Mouse (Mus musculus): ENCODE measurements around the gene Dhrs7. TPM values are rescaled to one million over a fixed set of nuclear protein-coding genes. Genes with fewer than 3 reads are reported as not detected.

Dhrs7 gene
- polyA plus RNA-seq, 1 experiment from 2014 or later: 54.0 TPM

GRCm38 (mm10) chr12:72679635-72680034 is 14.9 kb upstream of the Dhrs7 start:
- H3K27me3 ChIP-seq (ENCODE audit: insufficient read depth, low read length): no peaks in the 10 kb centered on the region
- H3K36me3 ChIP-seq (replicated peaks; ENCODE audit: insufficient read depth, low read length): no peaks in the 10 kb centered on the region
- no peak for TF ChIP-seq EP300 (IDR thresholded peaks at IDR 0.05; ENCODE audit: low read depth)
- peak; percentile 51 for TF ChIP-seq CTCF (IDR thresholded peaks at IDR 0.05; ENCODE audit: low read depth)
- no peak overlapping the region for H3K4me3 ChIP-seq (ENCODE audit: low read depth, low read length)
- H3K4me1 ChIP-seq (ENCODE audit: insufficient read depth): peaks cover 2% of the 10 kb centered on the region; the same call in 1 of the 2 replicates
- H3K9ac ChIP-seq (replicated peaks): no peak overlapping the region
- WGBS (ENCODE audit: insufficient replicate concordance): 70% methylated on average over 3 of the region's 3 CpGs
- ATAC-seq (no peak), DNase-seq (no peak)
- H3K27ac ChIP-seq (ENCODE audit: low read depth): no peak overlapping the region
- H3K4me2 ChIP-seq (ENCODE audit: low read depth, low read length): no peak overlapping the region
- no peaks in the 10 kb centered on the region for H3K9me3 ChIP-seq (ENCODE audit: low read length)

DNA sequence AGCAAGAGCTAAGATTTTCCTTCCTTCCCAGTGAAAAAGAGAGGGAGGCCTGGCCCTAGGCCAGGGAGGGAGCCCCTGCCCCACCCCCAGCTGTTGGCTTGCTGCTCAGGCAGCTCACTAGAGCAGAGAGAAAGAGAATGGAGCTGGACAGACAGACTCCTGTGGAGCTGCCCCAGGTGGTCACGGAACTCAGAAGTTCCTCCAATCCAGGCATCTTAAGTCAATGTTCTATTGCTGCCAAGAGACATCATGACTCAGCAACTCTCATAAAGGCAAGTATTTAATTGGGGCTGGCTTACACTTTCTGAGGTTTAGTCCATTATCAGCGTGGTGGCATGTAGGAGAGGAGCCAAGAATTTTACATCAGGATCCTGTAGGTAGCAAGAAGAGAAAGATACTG is 10.1 kb upstream of the Dhrs7 start:
- WGBS (ENCODE audit: insufficient replicate concordance): 55% methylated on average over 2 of the region's 2 CpGs
- Histone ChIP-seq H3K27ac (ENCODE audit: low read depth) (no peak overlapping the region), H3K9me3 (ENCODE audit: low read length) (no peaks in the 10 kb centered on the region), H3K4me3 (ENCODE audit: low read depth, low read length) (no peak overlapping the region), H3K4me2 (ENCODE audit: low read depth, low read length) (no peak overlapping the region), H3K27me3 (ENCODE audit: insufficient read depth, low read length) (no peaks in the 10 kb centered on the region), H3K9ac (replicated peaks) (no peak overlapping the region), H3K4me1 (ENCODE audit: insufficient read depth) (peaks cover 6% of the 10 kb centered on the region), H3K36me3 (replicated peaks; ENCODE audit: insufficient read depth, low read length) (no peaks in the 10 kb centered on the region)
- ATAC-seq (no peak), DNase-seq (no peak)
- TF ChIP-seq CTCF (IDR thresholded peaks at IDR 0.05; ENCODE audit: low read depth): no peak
- TF ChIP-seq EP300 (IDR thresholded peaks at IDR 0.05; ENCODE audit: low read depth): no peak

GRCm38 (mm10) chr12:72674079-72674797 is 9.5 kb upstream of the Dhrs7 start:
- 0 out of 2 replicates have a peak, but pooled peaks have one; percentile 23 for ATAC-seq
- DNase-seq: no peak
- Histone ChIP-seq H3K36me3 (replicated peaks; ENCODE audit: insufficient read depth, low read length) (no peaks in the 10 kb centered on the region), H3K27me3 (ENCODE audit: insufficient read depth, low read length) (no peaks in the 10 kb centered on the region), H3K4me1 (ENCODE audit: insufficient read depth) (peaks cover 6% of the 10 kb centered on the region), H3K27ac (ENCODE audit: low read depth) (no peak overlapping the region), H3K4me3 (ENCODE audit: low read depth, low read length) (no peak overlapping the region), H3K9ac (replicated peaks) (no peak overlapping the region), H3K4me2 (ENCODE audit: low read depth, low read length) (no peak overlapping the region), H3K9me3 (ENCODE audit: low read length) (no peaks in the 10 kb centered on the region)
- 44% methylated on average over 7 of the region's 7 CpGs for WGBS (ENCODE audit: insufficient replicate concordance)
- TF ChIP-seq EP300 (IDR thresholded peaks at IDR 0.05; ENCODE audit: low read depth) (no peak), CTCF (IDR thresholded peaks at IDR 0.05; ENCODE audit: low read depth) (no peak)

GRCm38 (mm10) chr12:72671516-72672135 is 6.9 kb upstream of the Dhrs7 start:
- no peak for ATAC-seq
- Histone ChIP-seq H3K9ac (replicated peaks) (no peak overlapping the region), H3K27ac (ENCODE audit: low read depth) (no peak overlapping the region), H3K4me1 (ENCODE audit: insufficient read depth) (peaks cover 6% of the 10 kb centered on the region), H3K4me3 (ENCODE audit: low read depth, low read length) (no peak overlapping the region), H3K4me2 (ENCODE audit: low read depth, low read length) (no peak overlapping the region), H3K36me3 (replicated peaks; ENCODE audit: insufficient read depth, low read length) (no peaks in the 10 kb centered on the region), H3K27me3 (ENCODE audit: insufficient read depth, low read length) (no peaks in the 10 kb centered on the region), H3K9me3 (ENCODE audit: low read length) (no peaks in the 10 kb centered on the region)
- DNase-seq: no peak
- 88% methylated on average over 6 of the region's 6 CpGs for WGBS (ENCODE audit: insufficient replicate concordance)
- TF ChIP-seq EP300 (IDR thresholded peaks at IDR 0.05; ENCODE audit: low read depth) (no peak), CTCF (IDR thresholded peaks at IDR 0.05; ENCODE audit: low read depth) (no peak)

DNA sequence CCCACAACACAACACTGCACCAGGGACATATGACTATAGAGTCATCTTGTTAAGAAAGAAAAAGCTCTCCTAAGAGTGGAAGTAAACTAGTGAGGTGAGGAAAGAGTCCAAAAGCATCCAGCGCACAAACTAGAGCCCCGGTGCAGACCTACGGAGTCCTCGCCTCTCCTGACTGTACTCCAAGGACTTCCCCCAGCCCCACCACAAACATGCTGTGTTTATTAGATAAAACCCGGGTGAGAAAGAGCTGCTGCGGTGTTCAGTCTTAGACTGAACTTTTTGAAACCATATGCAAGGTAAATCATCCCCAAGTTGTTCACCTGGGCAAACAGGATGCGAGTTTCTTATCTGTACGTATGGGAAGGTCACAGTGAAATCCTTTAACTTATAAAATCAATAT is 6.2 kb upstream of the Dhrs7 start:
- Histone ChIP-seq H3K27me3 (ENCODE audit: insufficient read depth, low read length) (no peaks in the 10 kb centered on the region), H3K27ac (ENCODE audit: low read depth) (no peak overlapping the region), H3K9me3 (ENCODE audit: low read length) (no peaks in the 10 kb centered on the region), H3K4me1 (ENCODE audit: insufficient read depth) (peaks cover 6% of the 10 kb centered on the region), H3K9ac (replicated peaks) (no peak overlapping the region), H3K4me3 (ENCODE audit: low read depth, low read length) (no peak overlapping the region), H3K36me3 (replicated peaks; ENCODE audit: insufficient read depth, low read length) (no peaks in the 10 kb centered on the region), H3K4me2 (ENCODE audit: low read depth, low read length) (no peak overlapping the region)
- ATAC-seq: no peak
- no peak for DNase-seq
- TF ChIP-seq CTCF (IDR thresholded peaks at IDR 0.05; ENCODE audit: low read depth): no peak
- TF ChIP-seq EP300 (IDR thresholded peaks at IDR 0.05; ENCODE audit: low read depth): no peak
- 48% methylated on average over 8 of the region's 8 CpGs for WGBS (ENCODE audit: insufficient replicate concordance)

GRCm38 (mm10) chr12:72667868-72668469 is 3.3 kb upstream of the Dhrs7 start:
- H3K27me3 ChIP-seq (ENCODE audit: insufficient read depth, low read length): no peaks in the 10 kb centered on the region
- H3K27ac ChIP-seq (ENCODE audit: low read depth): peak overlapping the region; percentile 75; the same call in 1 of the 2 replicates
- TF ChIP-seq CTCF (IDR thresholded peaks at IDR 0.05; ENCODE audit: low read depth) (no peak), EP300 (IDR thresholded peaks at IDR 0.05; ENCODE audit: low read depth) (0 out of 2 replicates have a peak, but pooled peaks have one; percentile 10)
- DNase-seq (no peak), ATAC-seq (no peak)
- H3K9me3 ChIP-seq (ENCODE audit: low read length): no peaks in the 10 kb centered on the region
- H3K36me3 ChIP-seq (replicated peaks; ENCODE audit: insufficient read depth, low read length): no peaks in the 10 kb centered on the region
- no peak overlapping the region for H3K9ac ChIP-seq (replicated peaks)
- peaks cover 12% of the 10 kb centered on the region; the same call in 1 of the 2 replicates for H3K4me1 ChIP-seq (ENCODE audit: insufficient read depth)
- WGBS (ENCODE audit: insufficient replicate concordance): 60% methylated on average over 10 of the region's 10 CpGs
- no peak overlapping the region for H3K4me2 ChIP-seq (ENCODE audit: low read depth, low read length)
- H3K4me3 ChIP-seq (ENCODE audit: low read depth, low read length): no peak overlapping the region

Data from liver, postnatal 0 days (tissue).